Mouse (Mus musculus) skeletal muscle tissue, postnatal 0 days (tissue): ENCODE results near the gene Entpd7. TPM values are rescaled to one million over a fixed set of nuclear protein-coding genes. Genes with fewer than 3 reads are reported as not detected.

Source experiments
- polyA plus RNA-seq: library from polyadenylated mRNA; unstranded; fragments of >200 nt; fragmentation: Nextera tagmentation; extraction: Ambion mirVana; gene quantifications from 2 replicates; pipeline ENCODE4 v1.2.1, GENCODE M21; 2015

The Entpd7 gene
- polyA plus RNA-seq = 2.4 and 4.7 TPM in 2 replicates

DNA sequence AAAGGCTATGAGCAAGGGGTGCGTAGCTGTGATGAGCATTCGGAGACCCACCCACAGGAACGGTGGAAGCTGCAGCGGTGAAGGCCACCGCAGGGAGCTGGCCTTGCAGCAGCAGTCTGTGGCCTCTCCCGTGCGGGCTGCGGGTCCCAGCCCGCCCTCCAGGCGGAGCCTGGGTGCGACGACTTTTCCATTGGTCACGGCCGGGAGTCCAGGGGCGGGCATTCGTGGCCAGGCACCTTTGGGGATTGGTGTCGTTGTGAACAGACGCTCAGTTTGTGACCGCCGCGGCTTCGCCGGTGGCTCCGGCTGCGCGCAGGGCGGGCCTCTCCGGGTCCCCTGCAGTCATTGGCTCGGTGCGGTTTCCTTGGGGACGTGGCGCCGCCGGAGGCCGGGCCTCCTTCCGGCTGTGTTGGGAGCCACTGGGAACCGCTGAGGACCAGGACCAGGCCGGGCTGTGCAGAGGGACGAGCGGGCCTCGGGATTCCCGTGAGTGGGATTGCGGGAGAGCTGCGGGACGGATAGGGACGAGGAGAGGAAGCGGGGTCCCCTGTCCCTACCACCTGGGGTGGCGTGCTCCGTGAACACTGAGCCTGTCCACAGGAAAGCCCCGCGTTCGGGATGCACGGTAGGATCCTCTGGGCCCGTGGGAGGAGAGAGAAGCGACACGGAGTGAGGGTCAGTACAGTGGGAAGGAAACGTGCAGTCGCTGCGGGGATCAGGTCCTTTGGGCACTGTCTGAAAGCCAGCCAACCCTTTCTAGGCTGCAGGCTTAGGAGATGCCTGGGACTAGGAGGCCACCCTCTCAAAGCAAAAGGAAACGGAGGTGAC is at the start of gene Entpd7:
Gene Entpd7 (plus strand): TSS at position 254 of the 828 bp plus-strand sequence.

DNA sequence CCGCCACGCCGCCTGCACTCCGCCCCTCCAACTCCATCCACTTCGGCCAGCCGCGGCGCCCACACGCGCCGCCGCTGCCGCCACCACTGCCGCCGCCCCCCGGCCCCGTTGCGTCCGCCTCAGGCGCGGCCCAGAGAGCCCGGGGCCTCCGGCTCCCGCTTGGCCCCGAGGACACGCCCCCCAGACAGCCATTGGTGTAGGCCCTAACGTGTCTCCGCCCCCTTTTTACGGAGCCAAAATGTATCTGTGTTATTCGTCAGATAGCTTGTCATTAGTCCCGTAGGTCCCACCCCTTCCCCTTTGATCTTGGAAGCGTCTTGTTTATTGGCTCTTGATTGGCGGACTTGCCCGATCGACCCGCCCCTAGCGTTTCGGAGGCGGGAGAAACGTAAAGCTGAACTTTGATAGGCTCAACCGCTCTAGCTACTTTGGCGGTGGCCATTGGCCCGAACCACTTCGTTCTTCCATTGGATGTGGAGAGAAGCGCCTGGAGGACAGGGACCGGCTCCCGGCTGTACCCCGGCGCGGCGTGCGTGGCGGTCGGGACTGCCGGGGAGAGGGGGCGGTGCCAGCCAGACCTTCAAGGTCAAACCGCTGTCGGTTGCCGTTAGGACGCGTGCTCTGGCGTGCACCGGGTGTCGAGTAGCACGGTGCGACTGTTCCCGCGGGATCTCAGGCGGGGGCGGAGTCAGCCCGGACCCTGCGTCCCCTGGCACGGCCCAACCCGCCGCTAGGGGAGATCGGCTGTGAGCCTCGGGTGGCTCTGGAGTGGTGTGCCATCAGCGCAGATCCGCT is 14.5 kb upstream of the Entpd7 start, which contains the start of gene Slc25a28:
Gene Slc25a28 (minus strand): TSS at position 152 of the 795 bp plus-strand sequence.

GRCm38 (mm10) chr19:43752489-43753225 is 63.2 kb downstream of the Entpd7 start, which contains the start of the genes Cutc and Cox15:
Gene Cutc (plus strand): TSS chr19:43752996.
Gene Cox15 (minus strand): TSS chr19:43753000.

GRCm38 (mm10) chr19:43781980-43782379 is 92.5 kb downstream of the Entpd7 start, which contains the start of gene Abcc2:
Gene Abcc2 (plus strand): TSS chr19:43782192.

Other genes starting within 250 kb of the Entpd7 start
- gene Cnnm1, start 249.2 kb upstream of the Entpd7 start, polyA plus RNA-seq = 0.07 and 0.09 TPM in 2 replicates
- 103 and 114 TPM in 2 replicates for gene Got1, start 165.1 kb upstream of the Entpd7 start, polyA plus RNA-seq
- not detected in 2 replicates for gene Nkx2-3, start 77.3 kb upstream of the Entpd7 start, polyA plus RNA-seq
- 8.8 and 9.4 TPM in 2 replicates for gene Slc25a28, start 14.8 kb upstream of the Entpd7 start, polyA plus RNA-seq
- 17.4 and 18.3 TPM in 2 replicates for gene Cutc, start 63.3 kb downstream of the Entpd7 start, polyA plus RNA-seq
- gene Cox15, start 63.3 kb downstream of the Entpd7 start, polyA plus RNA-seq = 10.3 and 11.4 TPM in 2 replicates
- gene Abcc2, start 92.5 kb downstream of the Entpd7 start, polyA plus RNA-seq = 0.04 and 0.16 TPM in 2 replicates